Mouse (Mus musculus) monocyte, adult 2 months (primary cell): ENCODE measurements around the gene Naa15.
"Not testable (repeated sequence)": the region's sequence is repeated elsewhere in the genome, so short reads cannot be mapped to it uniquely, and the experiment has no call there.

Experiments
- DNase-seq, 2 experiments: peaks; one replicate each; pipeline ENCODE4 v3.0.0; 2022; ENCODE audit warnings: low spot score in 2 of 2, low read depth in 1 of 2

Naa15 gene

GRCm38 (mm10) chr3:51434364-51434763, 19.4 kb downstream of the Naa15 start:
- not testable (repeated sequence) for DNase-seq

GRCm38 (mm10) chr3:51434871-51435595, 20.1 kb downstream of the Naa15 start:
- no peak for DNase-seq

DNA sequence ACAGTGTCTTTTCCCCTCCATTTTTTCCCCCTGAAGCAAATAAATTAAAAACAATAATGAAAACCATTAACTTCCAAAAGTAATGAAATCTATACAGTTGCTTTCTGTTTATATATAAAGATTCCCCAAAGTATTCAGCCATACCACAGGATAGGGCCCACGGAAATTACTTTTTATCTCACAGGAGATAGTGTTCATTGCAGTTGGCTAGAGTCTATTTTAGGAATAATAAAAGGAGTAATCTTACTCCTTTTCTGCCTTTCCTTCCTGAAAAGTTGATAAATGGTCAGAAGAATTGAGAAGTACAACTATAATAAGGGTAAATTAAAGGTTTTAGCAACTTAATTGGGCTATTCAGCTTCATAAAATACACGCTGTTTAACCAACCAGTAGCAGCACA, 53.6 kb downstream of the Naa15 start:
- no peak for DNase-seq

GRCm38 (mm10) chr3:51475706-51476105, 60.8 kb downstream of the Naa15 start:
- DNase-seq: no peak

DNA sequence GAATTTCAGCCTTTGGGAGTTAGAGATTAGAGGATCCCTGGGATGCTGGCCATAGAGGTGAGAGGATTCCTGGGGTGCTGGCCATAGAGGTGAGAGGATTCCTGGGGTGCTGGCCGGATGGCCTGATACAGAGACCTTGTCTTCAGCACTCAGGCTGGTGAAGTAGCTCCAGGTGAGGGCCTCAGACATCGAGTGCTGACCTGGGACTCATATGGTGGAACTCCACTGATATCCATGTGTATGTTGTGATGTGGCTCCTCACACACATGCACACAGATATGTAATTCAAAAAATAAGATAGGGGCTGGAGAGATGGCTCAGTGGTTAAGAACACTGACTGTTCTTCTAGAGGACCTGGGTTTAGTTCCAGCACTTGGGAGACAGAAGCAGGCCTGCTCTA, 64.9 kb downstream of the Naa15 start:
- DNase-seq: no peak

- peak in 1 of 2 experiments; percentile 21 for DNase-seq
Observed at GRCm38 (mm10) chr3:51481059-51481458, 66.1 kb downstream of the Naa15 start.

DNA sequence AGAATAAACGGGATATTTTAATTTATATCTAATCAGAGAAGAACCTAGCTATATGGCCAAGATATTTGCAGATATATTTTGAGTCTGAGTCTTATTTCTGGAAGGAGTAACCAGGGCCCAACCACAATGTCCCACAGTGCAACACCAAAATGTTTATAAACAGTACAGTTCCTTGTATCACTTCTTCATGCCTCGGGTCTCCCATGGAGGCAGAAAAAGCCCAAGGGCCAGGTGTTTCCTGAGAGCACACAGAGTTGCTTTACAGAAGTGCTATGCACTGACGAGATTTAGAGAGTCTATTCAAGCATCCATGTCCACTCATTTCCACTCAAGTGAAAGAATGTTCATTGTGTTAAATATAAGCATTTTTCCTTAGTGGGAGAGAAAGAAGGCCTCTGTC, 66.9 kb downstream of the Naa15 start:
- no peak for DNase-seq

- no peak for DNase-seq
Observed at GRCm38 (mm10) chr3:51482781-51483180, 67.8 kb downstream of the Naa15 start.

DNA sequence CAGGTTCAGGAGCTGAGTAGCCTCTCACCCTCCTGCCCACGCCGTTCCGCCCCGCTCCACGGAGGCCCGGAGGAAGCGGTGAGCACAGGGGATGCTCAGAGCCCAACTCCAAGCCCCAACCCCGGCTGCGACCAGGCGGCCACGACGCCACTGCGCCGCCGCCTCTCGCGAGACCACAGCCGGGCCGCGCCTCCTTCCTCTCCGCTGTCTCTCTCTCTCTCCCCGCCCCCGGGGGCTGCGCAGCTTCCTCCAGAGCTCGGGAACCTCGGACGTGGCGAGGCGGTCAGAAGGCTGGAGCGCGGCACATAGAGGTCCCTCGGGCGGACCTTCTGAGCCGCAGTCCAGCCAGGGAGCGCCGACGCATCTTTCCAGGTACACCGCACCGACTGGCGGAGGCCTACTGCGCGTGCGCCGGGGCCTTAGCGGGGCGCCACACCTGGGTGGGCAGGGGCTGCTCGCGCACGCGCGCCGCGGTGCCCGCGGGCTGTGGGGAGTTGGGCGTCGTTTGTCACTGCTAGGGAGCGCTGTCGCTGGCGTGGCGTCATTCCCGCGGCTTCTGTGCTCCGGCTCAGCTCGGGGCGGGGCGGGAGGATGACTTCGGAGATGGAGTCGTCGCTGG, 68.9 kb downstream of the Naa15 start, which contains the start of gene Rab33b:
Rab33b (plus strand) TSS at position 180 of the 619 bp plus-strand sequence.
- DNase-seq: peak; percentile 91 to 92

DNA sequence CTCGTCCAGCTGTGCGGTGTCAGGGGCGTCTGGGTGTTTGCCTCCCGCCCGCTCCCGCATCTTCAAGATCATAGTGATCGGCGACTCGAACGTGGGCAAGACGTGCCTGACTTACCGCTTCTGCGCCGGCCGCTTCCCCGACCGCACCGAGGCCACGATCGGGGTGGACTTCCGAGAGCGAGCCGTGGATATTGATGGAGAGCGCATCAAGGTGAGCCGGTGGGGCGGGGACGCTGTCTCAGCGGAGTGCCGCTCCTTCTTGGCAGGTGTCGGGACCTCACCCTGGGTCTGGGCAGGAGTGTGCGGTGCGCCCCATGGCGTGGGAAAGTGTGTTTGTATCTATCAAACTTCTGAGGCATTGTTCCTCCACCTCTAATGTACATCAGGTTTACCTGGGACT, 69.4 kb downstream of the Naa15 start:
- no peak for DNase-seq

GRCm38 (mm10) chr3:51485347-51485746, 70.4 kb downstream of the Naa15 start:
- no peak for DNase-seq

DNA sequence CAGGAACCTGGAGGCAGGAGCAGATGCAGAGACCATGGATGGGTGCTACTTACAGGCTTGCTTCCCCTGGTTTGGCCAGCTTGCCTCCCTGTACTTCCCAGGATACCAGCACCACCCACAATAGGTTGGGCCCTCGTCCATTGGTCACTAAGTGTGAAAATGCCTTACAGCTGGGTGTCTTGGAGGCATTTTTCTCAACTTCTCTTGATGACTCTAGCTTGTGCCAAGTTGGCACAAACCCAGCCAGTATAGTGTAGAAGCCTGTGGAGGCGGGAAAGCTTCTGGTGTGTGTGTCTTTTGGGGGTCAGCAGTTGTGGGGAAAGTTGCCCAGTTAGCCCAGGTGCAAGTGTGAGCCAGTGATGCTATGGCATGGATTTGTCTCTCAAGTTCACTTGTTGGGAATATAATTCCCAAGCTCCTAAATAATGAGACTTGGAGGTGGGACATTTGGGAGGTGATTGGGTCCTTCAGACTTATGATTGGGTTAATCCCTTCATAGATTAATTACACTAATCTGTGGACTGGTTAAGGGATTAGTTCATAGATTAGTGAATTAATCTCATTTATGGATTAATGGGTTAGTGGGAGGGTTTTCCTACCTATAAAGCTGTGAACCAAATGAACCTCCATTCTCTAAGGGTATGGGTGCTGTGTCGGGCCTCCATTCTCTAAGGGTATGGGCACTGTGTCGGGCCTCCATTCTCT, 71.7 kb downstream of the Naa15 start:
- no peak for DNase-seq

GRCm38 (mm10) chr3:51490088-51490753, 75.3 kb downstream of the Naa15 start:
- DNase-seq: no peak

- no peak for DNase-seq
Observed at GRCm38 (mm10) chr3:51493272-51493838, 78.4 kb downstream of the Naa15 start.

DNA sequence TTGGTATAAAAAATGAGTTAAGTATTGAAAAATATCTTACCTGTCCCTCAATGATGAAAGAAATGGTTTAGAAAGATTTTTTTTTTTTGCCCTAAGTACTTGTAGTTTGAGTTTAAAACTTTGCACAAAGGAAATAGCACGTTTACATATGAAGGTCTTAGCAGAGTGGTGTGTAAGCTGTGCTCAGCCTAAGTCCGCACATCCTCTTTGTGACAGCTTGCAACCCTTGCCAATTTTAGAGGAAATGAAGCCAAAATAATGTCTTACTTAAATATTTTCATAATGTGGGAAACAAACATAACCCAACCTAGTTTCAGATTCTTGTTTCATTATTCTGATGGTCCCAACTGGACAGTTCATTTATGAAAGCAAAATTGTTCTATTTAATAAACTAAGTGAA, 79.5 kb downstream of the Naa15 start:
- no peak for DNase-seq

GRCm38 (mm10) chr3:51495646-51496045, 80.7 kb downstream of the Naa15 start:
- no peak for DNase-seq

GRCm38 (mm10) chr3:51497978-51498377, 83.0 kb downstream of the Naa15 start:
- no peak for DNase-seq

DNA sequence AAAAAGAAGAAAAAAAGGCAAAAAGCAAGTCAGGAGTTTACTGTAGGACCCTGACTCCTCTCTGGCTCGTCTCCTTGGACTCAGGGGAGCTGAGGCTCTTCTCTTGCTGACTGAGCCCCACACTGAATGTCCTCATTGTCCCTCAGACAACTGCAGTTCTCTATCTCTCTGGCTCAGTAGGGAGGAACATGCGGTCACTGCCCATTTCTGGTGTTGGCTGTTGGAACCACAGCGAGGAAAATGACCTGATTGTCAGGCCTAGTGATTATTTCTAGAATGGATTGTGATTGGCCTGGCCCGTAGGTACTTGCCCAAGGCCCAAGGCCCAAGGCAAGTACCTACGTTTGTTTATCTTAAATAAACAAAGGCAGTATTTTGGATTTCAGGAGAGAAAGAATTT, 83.7 kb downstream of the Naa15 start:
- DNase-seq: no peak

DNA sequence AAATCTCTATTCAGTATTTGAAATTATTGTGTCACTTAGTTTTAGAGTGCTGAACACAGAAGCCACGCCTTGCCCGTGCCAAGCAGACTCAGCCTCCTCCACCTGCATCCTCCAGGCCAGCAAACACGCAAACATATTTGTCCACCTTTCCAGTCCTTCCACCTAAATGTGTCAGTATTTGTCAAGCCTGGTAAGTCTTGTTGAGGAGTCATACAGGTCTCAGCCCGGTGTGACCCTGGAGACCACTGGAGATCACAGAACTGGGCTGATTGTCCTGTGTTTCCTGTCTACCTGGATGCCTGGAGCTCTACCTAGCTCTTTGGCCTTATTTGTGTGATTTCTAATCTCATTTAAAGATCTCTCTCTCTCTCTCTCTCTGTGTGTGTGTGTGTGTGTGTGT, 84.9 kb downstream of the Naa15 start:
- DNase-seq: no peak

- DNase-seq: no peak
Observed at GRCm38 (mm10) chr3:51504385-51504952, 89.5 kb downstream of the Naa15 start.

GRCm38 (mm10) chr3:51505465-51505864, 90.5 kb downstream of the Naa15 start:
- no peak for DNase-seq
